Mouse (Mus musculus) MEL (cell line): ENCODE measurements around the gene F8. TPM values are rescaled to one million over a fixed set of nuclear protein-coding genes. Genes with fewer than 3 reads are reported as not detected.
A peak's percentile ranks its signal among the peaks of the same experiment; 100 is the strongest.

Experiments
- DNase-seq: peaks from one replicate; pipeline ENCODE4 v3.0.0; 2011; ENCODE audit warnings: low read depth, low spot score
- H3K27ac ChIP-seq: 2 replicates; pipeline ENCODE4 v1.5.1; 2012; ENCODE audit warnings: low read depth, mild to moderate bottlenecking, control low read depth, low read length, moderate library complexity; ENCODE audit not compliant: control insufficient read depth
- H3K27me3 ChIP-seq, 2 experiments: fragments of 150-350 bp in 1 of 2; sonication (generic) in 1 of 2; 2 replicates each; pipeline ENCODE4 v1.6.1; 2012; ENCODE audit warnings: low read length in 2 of 2, mild to moderate bottlenecking in 2 of 2, improper control_type of control experiment in 1 of 2, moderate library complexity in 1 of 2; ENCODE audit not compliant: insufficient read depth in 2 of 2, control insufficient read depth in 1 of 2
- H3K36me3 ChIP-seq, 2 experiments: 2 replicates each; pipeline ENCODE4 v1.6.1; 2012 to 2014; ENCODE audit warnings: low read length in 2 of 2, improper control_type of control experiment in 1 of 2, inconsistent platforms in 1 of 2, mild to moderate bottlenecking in 1 of 2; ENCODE audit not compliant: insufficient read depth in 2 of 2, control insufficient read depth in 1 of 2
- H3K4me1 ChIP-seq, 2 experiments: fragments of 150-350 bp in 1 of 2; sonication (generic) in 1 of 2; 2 replicates each; pipeline ENCODE4 v1.6.1; 2012; ENCODE audit warnings: low read length in 2 of 2, improper control_type of control experiment in 1 of 2, mild to moderate bottlenecking in 1 of 2; ENCODE audit not compliant: insufficient read depth in 2 of 2, control insufficient read depth in 1 of 2
- H3K4me3 ChIP-seq, 2 experiments: fragments of 150-350 bp in 1 of 2; sonication (generic) in 1 of 2; 2 replicates each; pipeline ENCODE4 v1.5.1; 2012; ENCODE audit warnings: low read depth in 2 of 2, low read length in 2 of 2, mild to moderate bottlenecking in 2 of 2, moderate library complexity in 2 of 2, control low read depth in 1 of 2, improper control_type of control experiment in 1 of 2; ENCODE audit not compliant: control insufficient read depth in 1 of 2, insufficient read depth in 1 of 2
- H3K79me2 ChIP-seq: 2 replicates; pipeline ENCODE4 v1.6.1; 2012; ENCODE audit warnings: mild to moderate bottlenecking, low read length, moderate library complexity; ENCODE audit not compliant: control insufficient read depth, poor library complexity, insufficient read depth
- H3K9ac ChIP-seq: 2 replicates; pipeline ENCODE4 v1.6.1; 2012; ENCODE audit warnings: low read depth, mild to moderate bottlenecking, control low read depth, low read length, moderate library complexity; ENCODE audit not compliant: control insufficient read depth, poor library complexity, severe bottlenecking
- H3K9me3 ChIP-seq: fragments of 150-350 bp; sonication (generic); replicated peaks from 2 replicates; pipeline ENCODE4 v1.6.1; 2012; ENCODE audit warnings: mild to moderate bottlenecking, low read length, improper control_type of control experiment, moderate library complexity; ENCODE audit not compliant: insufficient read depth
- BHLHE40 ChIP-seq: IDR thresholded peaks from 2 replicates; pipeline ENCODE4 v1.6.1; 2012; ENCODE audit warnings: low read depth, mild to moderate bottlenecking, inconsistent platforms, low read length, improper control_type of control experiment, borderline replicate concordance
- CHD1 ChIP-seq: IDR thresholded peaks from 2 replicates; pipeline ENCODE4 v1.6.1; 2012; ENCODE audit warnings: low read depth, mild to moderate bottlenecking, inconsistent platforms, low read length, improper control_type of control experiment
- CHD2 ChIP-seq: IDR thresholded peaks from 2 replicates; pipeline ENCODE4 v1.6.1; 2011; ENCODE audit warnings: low read length, improper control_type of control experiment
- CTCF ChIP-seq, 3 experiments: IDR thresholded peaks in 2 of 3; conservative IDR thresholded peaks in 1 of 3; 2 replicates each; pipeline ENCODE4 v1.5.1; 2011 to 2012; ENCODE audit warnings: low read length in 3 of 3, low read depth in 2 of 3, mild to moderate bottlenecking in 2 of 3, improper control_type of control experiment in 1 of 3, inconsistent platforms in 1 of 3, mixed read lengths in 1 of 3, moderate library complexity in 1 of 3; ENCODE audit not compliant: control insufficient read depth in 1 of 3, insufficient read depth in 1 of 3, poor library complexity in 1 of 3, severe bottlenecking in 1 of 3
- E2F4 ChIP-seq: IDR thresholded peaks from 2 replicates; pipeline ENCODE4 v1.6.1; 2011; ENCODE audit warnings: low read depth, low read length, improper control_type of control experiment, borderline replicate concordance
- ELF1 ChIP-seq: IDR thresholded peaks from 2 replicates; pipeline ENCODE4 v1.6.1; 2014; ENCODE audit warnings: low read depth, mild to moderate bottlenecking, inconsistent platforms, low read length, improper control_type of control experiment, moderate library complexity
- EP300 ChIP-seq, 2 experiments: IDR thresholded peaks; 2 replicates each; pipeline ENCODE4 v1.6.1; 2011; ENCODE audit warnings: improper control_type of control experiment in 2 of 2, low read length in 2 of 2, low read depth in 1 of 2, mild to moderate bottlenecking in 1 of 2
- ETS1 ChIP-seq: IDR thresholded peaks from 2 replicates; pipeline ENCODE4 v1.6.1; 2012; ENCODE audit warnings: low read depth, mild to moderate bottlenecking, inconsistent platforms, low read length, improper control_type of control experiment, moderate library complexity
- GATA1 ChIP-seq: IDR thresholded peaks from 2 replicates; pipeline ENCODE4 v1.6.1; 2011; ENCODE audit warnings: low read depth, low read length, improper control_type of control experiment
- HCFC1 ChIP-seq: IDR thresholded peaks from 2 replicates; pipeline ENCODE4 v1.6.1; 2012; ENCODE audit warnings: low read depth, mild to moderate bottlenecking, inconsistent platforms, low read length, improper control_type of control experiment, moderate library complexity
- KAT2A ChIP-seq: conservative IDR thresholded peaks from 2 replicates; pipeline ENCODE4 v1.6.1; 2012; ENCODE audit warnings: low read depth, low read length, improper control_type of control experiment, inconsistent platforms
- MAX ChIP-seq: IDR thresholded peaks from 2 replicates; pipeline ENCODE4 v1.6.1; 2011; ENCODE audit warnings: low read length, improper control_type of control experiment
- MAZ ChIP-seq: IDR thresholded peaks from 2 replicates; pipeline ENCODE4 v1.6.1; 2012; ENCODE audit warnings: low read depth, mild to moderate bottlenecking, inconsistent platforms, low read length, improper control_type of control experiment
- MXI1 ChIP-seq: IDR thresholded peaks from 2 replicates; pipeline ENCODE4 v1.6.1; 2011; ENCODE audit warnings: mild to moderate bottlenecking, low read depth, low read length, improper control_type of control experiment
- MYB ChIP-seq: IDR thresholded peaks from 2 replicates; pipeline ENCODE4 v1.6.1; 2011; ENCODE audit warnings: mild to moderate bottlenecking, low read depth, low read length, improper control_type of control experiment
- NELFE ChIP-seq: IDR thresholded peaks from 2 replicates; pipeline ENCODE4 v1.6.1; 2011; ENCODE audit warnings: low read depth, low read length, improper control_type of control experiment
- POLR2A ChIP-seq, 2 experiments: IDR thresholded peaks; 2 replicates each; pipeline ENCODE4 v1.6.1; 2011 to 2012; ENCODE audit warnings: low read length in 2 of 2, mild to moderate bottlenecking in 2 of 2, control low read depth in 1 of 2, improper control_type of control experiment in 1 of 2, low read depth in 1 of 2, moderate library complexity in 1 of 2; ENCODE audit not compliant: control insufficient read depth in 1 of 2, insufficient read depth in 1 of 2, poor library complexity in 1 of 2
- POLR2AphosphoS2 ChIP-seq: IDR thresholded peaks from 2 replicates; pipeline ENCODE4 v1.6.1; 2011; ENCODE audit warnings: low read length, improper control_type of control experiment
- POLR2AphosphoS5 ChIP-seq: IDR thresholded peaks from 2 replicates; pipeline ENCODE4 v1.6.1; 2012; ENCODE audit warnings: low read depth, borderline replicate concordance, mild to moderate bottlenecking, inconsistent platforms, low read length, moderate library complexity, mixed read lengths
- RAD21 ChIP-seq: IDR thresholded peaks from 2 replicates; pipeline ENCODE4 v1.6.1; 2011; ENCODE audit warnings: mild to moderate bottlenecking, low read depth, low read length, improper control_type of control experiment
- RCOR1 ChIP-seq: IDR thresholded peaks from 2 replicates; pipeline ENCODE4 v1.6.1; 2012; ENCODE audit warnings: low read depth, mild to moderate bottlenecking, inconsistent platforms, low read length, improper control_type of control experiment
- SIN3A ChIP-seq: IDR thresholded peaks from 2 replicates; pipeline ENCODE4 v1.6.1; 2012; ENCODE audit warnings: low read length, improper control_type of control experiment, inconsistent platforms
- SMC3 ChIP-seq: IDR thresholded peaks from 2 replicates; pipeline ENCODE4 v1.6.1; 2011; ENCODE audit warnings: low read depth, low read length, improper control_type of control experiment
- TAL1 ChIP-seq: IDR thresholded peaks from 2 replicates; pipeline ENCODE4 v1.6.1; 2012; ENCODE audit warnings: mild to moderate bottlenecking, inconsistent platforms, low read length, moderate library complexity, mixed read lengths
- TBP ChIP-seq: IDR thresholded peaks from 2 replicates; pipeline ENCODE4 v1.8.0; 2011; ENCODE audit warnings: low read depth, low read length, improper control_type of control experiment
- TCF12 ChIP-seq: IDR thresholded peaks from 2 replicates; pipeline ENCODE4 v1.6.1; 2014; ENCODE audit warnings: low read depth, mild to moderate bottlenecking, inconsistent platforms, low read length, improper control_type of control experiment, moderate library complexity
- UBTF ChIP-seq: IDR thresholded peaks from 2 replicates; pipeline ENCODE4 v1.6.1; 2012; ENCODE audit warnings: low read depth, mild to moderate bottlenecking, inconsistent platforms, low read length, improper control_type of control experiment, moderate library complexity, borderline replicate concordance; ENCODE audit not compliant: insufficient read depth
- USF2 ChIP-seq, 2 experiments: IDR thresholded peaks; 2 replicates each; pipeline ENCODE4 v1.6.1; 2011 to 2012; ENCODE audit warnings: improper control_type of control experiment in 2 of 2, low read length in 2 of 2, borderline replicate concordance in 1 of 2, inconsistent platforms in 1 of 2, low read depth in 1 of 2, mild to moderate bottlenecking in 1 of 2; ENCODE audit not compliant: insufficient read depth in 1 of 2
- ZC3H11A ChIP-seq: IDR thresholded peaks from 2 replicates; pipeline ENCODE4 v1.6.1; 2012; ENCODE audit warnings: low read depth, mild to moderate bottlenecking, inconsistent platforms, low read length, improper control_type of control experiment
- ZKSCAN1 ChIP-seq: IDR thresholded peaks from 2 replicates; pipeline ENCODE4 v1.6.1; 2012; ENCODE audit warnings: low read depth, mild to moderate bottlenecking, inconsistent platforms, low read length, improper control_type of control experiment, moderate library complexity
- ZMIZ1 ChIP-seq: IDR thresholded peaks from 2 replicates; pipeline ENCODE4 v1.6.1; 2012; ENCODE audit warnings: low read depth, mild to moderate bottlenecking, inconsistent platforms, low read length, improper control_type of control experiment, moderate library complexity
- ZNF384 ChIP-seq: IDR thresholded peaks from 2 replicates; pipeline ENCODE4 v1.6.1; 2012; ENCODE audit warnings: low read depth, mild to moderate bottlenecking, inconsistent platforms, low read length, improper control_type of control experiment
- polyA plus RNA-seq, 2 experiments: library from polyadenylated mRNA; stranded (reverse) in 1 of 2; unstranded in 1 of 2; fragments of >175 nt in 1 of 2; fragments of >200 nt in 1 of 2; gene quantifications; 2 replicates each; pipeline versions ENCODE4 v1.2.1 to v1.2.4; 2012; ENCODE audit warnings: low replicate concordance in 2 of 2, low read depth in 1 of 2; ENCODE audit not compliant: insufficient read length in 2 of 2, insufficient read depth in 1 of 2, missing spikeins in 1 of 2
- total RNA-seq: library from RNA; depleted of rRNA; stranded (reverse); fragments of 300-350 nt; gene quantifications from 2 replicates; pipeline ENCODE4 v1.2.3, GENCODE M21; 2012

F8 gene
- total and polyA plus RNA-seq, 3 experiments, result 0.65 to 0.67 TPM; not detected in 1

GRCm38 (mm10) chrX:75403350-75403749 lies 20.9 kb upstream of the F8 start:
- no peaks in the 10 kb centered on the region for H3K79me2 ChIP-seq
- H3K9me3 ChIP-seq, result no peaks in the 10 kb centered on the region
- H3K36me3 ChIP-seq, result peaks cover 2 to 10% of the 10 kb centered on the region in 2 experiments; a peak in 3 of 4 replicates
- peaks cover 0 to 7% of the 10 kb centered on the region in 2 experiments; a peak in 3 of 4 replicates for H3K4me1 ChIP-seq
- no peak overlapping the region for H3K9ac ChIP-seq
- no peak overlapping the region for H3K4me3 ChIP-seq
- DNase-seq, result no peak
- H3K27me3 ChIP-seq, result no peaks in the 10 kb centered on the region
- TF ChIP-seq TCF12 (no peak), E2F4 (no peak), SIN3A (no peak), CHD1 (no peak), RAD21 (no peak), MXI1 (no peak), SMC3 (no peak), ZC3H11A (no peak), MYB (no peak), POLR2A (IDR thresholded peaks at IDR 0.05; ENCODE audit: control insufficient read depth in 1 of 2, insufficient read depth in 1 of 2, low read depth in 1 of 2, low read length in 2 of 2, poor library complexity in 1 of 2) (no peak), MAZ (no peak), KAT2A (no peak), GATA1 (no peak)
- peak overlapping the region; percentile 47 for H3K27ac ChIP-seq

DNA sequence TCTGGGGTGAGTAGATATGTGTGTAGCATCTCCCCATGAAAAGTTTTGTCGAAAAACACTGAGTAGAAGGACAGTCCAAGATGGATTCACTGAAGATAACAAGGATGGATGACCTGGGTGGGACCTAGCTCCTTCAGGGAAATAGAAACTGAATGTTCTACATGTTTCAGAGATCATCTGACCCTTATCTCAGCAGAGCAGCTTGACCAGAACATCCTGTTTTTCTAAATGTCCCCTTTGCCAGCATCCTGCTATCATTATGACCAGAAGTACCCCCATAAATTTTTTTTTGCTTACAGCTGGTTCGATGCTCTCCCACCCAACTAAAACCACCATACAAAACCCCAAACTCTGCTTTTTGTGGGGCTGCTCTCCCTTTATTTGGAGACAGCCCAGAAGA lies 20.3 kb upstream of the F8 start:
- Histone ChIP-seq H3K36me3 (peaks cover 2 to 10% of the 10 kb centered on the region in 2 experiments; a peak in 3 of 4 replicates), H3K4me1 (peaks cover 0 to 7% of the 10 kb centered on the region in 2 experiments; a peak in 3 of 4 replicates), H3K9ac (no peak overlapping the region), H3K79me2 (no peaks in the 10 kb centered on the region), H3K27ac (peak overlapping the region; percentile 47), H3K4me3 (no peak overlapping the region), H3K9me3 (no peaks in the 10 kb centered on the region), H3K27me3 (no peaks in the 10 kb centered on the region)
- DNase-seq, result peak; percentile 62
- TF ChIP-seq MYB (no peak), ETS1 (peak; percentile 81), CTCF (IDR thresholded peaks at IDR 0.05 in 2 of 3, conservative IDR thresholded peaks at IDR 0.05 in 1 of 3; ENCODE audit: control insufficient read depth in 1 of 3, insufficient read depth in 1 of 3, low read depth in 2 of 3, low read length in 3 of 3, poor library complexity in 1 of 3, severe bottlenecking in 1 of 3) (no peak), CHD1 (no peak), BHLHE40 (no peak), KAT2A (no peak), HCFC1 (no peak), MAZ (no peak), ZMIZ1 (no peak), UBTF (no peak), TAL1 (peak; percentile 93), GATA1 (peak; percentile 78), POLR2AphosphoS5 (no peak), TBP (no peak), ZC3H11A (no peak), SMC3 (no peak), CHD2 (no peak), POLR2AphosphoS2 (no peak), ZNF384 (peak; percentile 85), ELF1 (no peak), TCF12 (peak; percentile 89), USF2 (IDR thresholded peaks at IDR 0.05; ENCODE audit: borderline replicate concordance in 1 of 2, insufficient read depth in 1 of 2, low read depth in 1 of 2, low read length in 2 of 2) (no peak), RAD21 (no peak), EP300 (IDR thresholded peaks at IDR 0.05; ENCODE audit: low read depth in 1 of 2, low read length in 2 of 2) (peak; percentile 72 to 78), MAX (no peak), NELFE (no peak), POLR2A (IDR thresholded peaks at IDR 0.05; ENCODE audit: control insufficient read depth in 1 of 2, insufficient read depth in 1 of 2, low read depth in 1 of 2, low read length in 2 of 2, poor library complexity in 1 of 2) (no peak), RCOR1 (no peak), ZKSCAN1 (no peak)
